Comparison of ENCODE assay signal across 23 mouse cellular contexts in genomic region chr10:41820401-41820800, GRCm38 (mm10). TPM values are rescaled to one million over a fixed set of nuclear protein-coding genes. Genes with fewer than 3 reads are reported as not detected.
DNase-seq lines count a peak whose midpoint lies in the region; ATAC-seq and TF ChIP-seq lines count a peak whose summit lies in the region.
"Had no signal": no experiment of that assay in that cellular context is flagged by ENCODE, and none has a peak within 500 bp of the region (broad histone marks: within the 10 kb centered on the region; RNA-seq: fewer than 3 reads in every experiment).

No protein-coding gene starts in this region.

- no peaks in the 10 kb centered on the region for H3K4me1 ChIP-seq in heart, embryonic 10.5 days
- peaks cover 3% of the 10 kb centered on the region; the same call in 1 of the 2 replicates for H3K4me1 ChIP-seq in heart, embryonic 11.5 days (ENCODE audit: control insufficient read depth, insufficient read depth, low read length)
- no peaks in the 10 kb centered on the region for H3K4me1 ChIP-seq in midbrain, embryonic 11.5 days (ENCODE audit: control insufficient read depth, insufficient read depth, low read length)
- H3K4me1 ChIP-seq in midbrain, postnatal 0 days (ENCODE audit: insufficient read depth, low read length): no peaks in the 10 kb centered on the region
- peaks cover 14% of the 10 kb centered on the region; the same call in 1 of the 2 replicates for H3K4me1 ChIP-seq in small intestine, adult 2 months (ENCODE audit: control insufficient read depth, insufficient read depth, insufficient read length, low read length)
- H3K4me1 ChIP-seq: embryonic facial prominence, embryonic 13.5 days; embryonic facial prominence, embryonic 15.5 days; forebrain, embryonic 10.5 days; forebrain, embryonic 12.5 days had no signal

- TF ChIP-seq POLR2A in small intestine, adult 2 months (IDR thresholded peaks at IDR 0.05; ENCODE audit: low read depth, low read length): no peak

- 89% methylated on average over 5 of the region's 5 CpGs for WGBS in heart, embryonic 10.5 days
- WGBS in heart, embryonic 11.5 days (ENCODE audit: insufficient replicate concordance): 91% methylated on average over 5 of the region's 5 CpGs
- WGBS in midbrain, embryonic 11.5 days: 91% methylated on average over 5 of the region's 5 CpGs
- 96% methylated on average over 5 of the region's 5 CpGs for WGBS in midbrain, postnatal 0 days
- 93% methylated on average over 5 of the region's 5 CpGs for WGBS in small intestine, adult 2 months

- no peak overlapping the region for H3K4me3 ChIP-seq in heart, embryonic 10.5 days
- H3K4me3 ChIP-seq in heart, embryonic 11.5 days (ENCODE audit: low read depth, low read length): no peak overlapping the region
- no peak overlapping the region for H3K4me3 ChIP-seq in midbrain, embryonic 11.5 days (ENCODE audit: low read depth, low read length)
- no peak overlapping the region for H3K4me3 ChIP-seq in midbrain, postnatal 0 days (ENCODE audit: low read depth, low read length)
- no peak overlapping the region for H3K4me3 ChIP-seq in small intestine, adult 2 months (ENCODE audit: low read depth, low read length)
- H3K4me3 ChIP-seq: embryonic facial prominence, embryonic 13.5 days; embryonic facial prominence, embryonic 15.5 days; erythroblast, embryonic 14.5 days; forebrain, embryonic 10.5 days; forebrain, embryonic 12.5 days had no signal

- no peak for TF ChIP-seq CTCF in midbrain, postnatal 0 days (IDR thresholded peaks at IDR 0.05)
- no peak for TF ChIP-seq CTCF in small intestine, adult 2 months (IDR thresholded peaks at IDR 0.05; ENCODE audit: extremely low read depth, insufficient read length, insufficient replicate concordance, low read depth, low read length)

- no peak overlapping the region for H3K4me2 ChIP-seq in heart, embryonic 11.5 days
- H3K4me2 ChIP-seq in midbrain, embryonic 11.5 days: no peak overlapping the region
- no peak overlapping the region for H3K4me2 ChIP-seq in midbrain, postnatal 0 days (ENCODE audit: low read depth, low read length, poor library complexity, severe bottlenecking)
- H3K4me2 ChIP-seq: embryonic facial prominence, embryonic 13.5 days; embryonic facial prominence, embryonic 15.5 days; forebrain, embryonic 12.5 days had no signal

- H3K27ac ChIP-seq in heart, embryonic 10.5 days: no peak overlapping the region
- H3K27ac ChIP-seq in heart, embryonic 11.5 days (ENCODE audit: low read depth, low read length): no peak overlapping the region
- no peak overlapping the region for H3K27ac ChIP-seq in midbrain, embryonic 11.5 days (ENCODE audit: low read depth, low read length)
- no peak overlapping the region for H3K27ac ChIP-seq in midbrain, postnatal 0 days (ENCODE audit: low read depth, low read length)
- peak overlapping the region; percentile 48; the same call in 1 of the 2 replicates for H3K27ac ChIP-seq in small intestine, adult 2 months (ENCODE audit: insufficient read depth, low read depth, low read length)
- H3K27ac ChIP-seq: embryonic facial prominence, embryonic 13.5 days; embryonic facial prominence, embryonic 15.5 days; forebrain, embryonic 10.5 days; forebrain, embryonic 12.5 days had no signal

- H3K27me3 ChIP-seq in heart, embryonic 10.5 days (ENCODE audit: insufficient read depth, poor library complexity, severe bottlenecking): no peaks in the 10 kb centered on the region
- H3K27me3 ChIP-seq in heart, embryonic 11.5 days (ENCODE audit: control insufficient read depth, insufficient read depth, low read length): no peaks in the 10 kb centered on the region
- no peaks in the 10 kb centered on the region for H3K27me3 ChIP-seq in midbrain, embryonic 11.5 days (ENCODE audit: control insufficient read depth, insufficient read depth, low read length)
- no peaks in the 10 kb centered on the region for H3K27me3 ChIP-seq in midbrain, postnatal 0 days (ENCODE audit: insufficient read depth, low read length)
- H3K27me3 ChIP-seq in small intestine, adult 2 months (ENCODE audit: control insufficient read depth, insufficient read depth, low read length): no peaks in the 10 kb centered on the region
- H3K27me3 ChIP-seq: embryonic facial prominence, embryonic 13.5 days; embryonic facial prominence, embryonic 15.5 days; forebrain, embryonic 12.5 days had no signal

- no peaks in the 10 kb centered on the region for H3K9me3 ChIP-seq in heart, embryonic 10.5 days
- no peaks in the 10 kb centered on the region for H3K9me3 ChIP-seq in heart, embryonic 11.5 days (replicated peaks; ENCODE audit: control insufficient read depth, low read length)
- no peaks in the 10 kb centered on the region for H3K9me3 ChIP-seq in midbrain, embryonic 11.5 days (ENCODE audit: control insufficient read depth, low read length)
- no peaks in the 10 kb centered on the region for H3K9me3 ChIP-seq in midbrain, postnatal 0 days (ENCODE audit: low read length)
- H3K9me3 ChIP-seq: embryonic facial prominence, embryonic 13.5 days; embryonic facial prominence, embryonic 15.5 days; forebrain, embryonic 10.5 days; forebrain, embryonic 12.5 days had no signal

- no peaks in the 10 kb centered on the region for H3K36me3 ChIP-seq in heart, embryonic 10.5 days
- H3K36me3 ChIP-seq in heart, embryonic 11.5 days (ENCODE audit: control insufficient read depth, insufficient read depth, low read length): no peaks in the 10 kb centered on the region
- H3K36me3 ChIP-seq in midbrain, embryonic 11.5 days (ENCODE audit: control insufficient read depth, insufficient read depth, low read length): no peaks in the 10 kb centered on the region
- H3K36me3 ChIP-seq in midbrain, postnatal 0 days (ENCODE audit: insufficient read depth, low read length): no peaks in the 10 kb centered on the region
- H3K36me3 ChIP-seq in small intestine, adult 2 months (ENCODE audit: control insufficient read depth, insufficient read depth, low read length): no peaks in the 10 kb centered on the region
- H3K36me3 ChIP-seq: embryonic facial prominence, embryonic 13.5 days; embryonic facial prominence, embryonic 15.5 days; forebrain, embryonic 10.5 days; forebrain, embryonic 12.5 days had no signal

- DNase-seq in heart, adult 11 months: peak; percentile 82
- DNase-seq in heart, adult 8-10 months (ENCODE audit: low spot score): no peak
- DNase-seq in heart, embryonic 10.5 days (ENCODE audit: low spot score): peak; percentile 47
- peak; percentile 62 for DNase-seq in midbrain, embryonic 11.5 days (ENCODE audit: low spot score, missing footprints)
- DNase-seq in midbrain, postnatal 0 days (ENCODE audit: low spot score): no peak
- DNase-seq in kidney, postnatal 10 days: no peak
- DNase-seq: adrenal gland, adult 2 months; adrenal gland, postnatal 10 days; adrenal gland, postnatal 25 days; cerebellum, adult 11 months; cerebellum, adult 18-20 months; cerebellum, adult 8-10 months; cerebellum, adult 9-11 months; cerebellum, postnatal 36 days; embryo, embryonic 11 days had no signal

- ATAC-seq in heart, embryonic 11.5 days (replicated peaks; ENCODE audit: insufficient number of reproducible peaks, low FRiP score, low TSS enrichment): no peak
- ATAC-seq in midbrain, embryonic 11.5 days (ENCODE audit: low FRiP score): no peak
- ATAC-seq in midbrain, postnatal 0 days (ENCODE audit: low FRiP score): no peak
- ATAC-seq: forebrain, embryonic 14.5 days had no signal

- H3K9ac ChIP-seq in heart, embryonic 11.5 days (ENCODE audit: low read depth, low read length): no peak overlapping the region
- H3K9ac ChIP-seq in midbrain, embryonic 11.5 days (ENCODE audit: low read length): no peak overlapping the region
- H3K9ac ChIP-seq in midbrain, postnatal 0 days (replicated peaks; ENCODE audit: low read length, poor library complexity, severe bottlenecking): no peak overlapping the region
- H3K9ac ChIP-seq: embryonic facial prominence, embryonic 13.5 days; embryonic facial prominence, embryonic 15.5 days; forebrain, embryonic 12.5 days had no signal

RNA-seq across cellular contexts. Expression of gene Sesn1, which starts 10.7 kb away (rescaled TPM):
- total RNA-seq in heart, adult 8-10 months (2022): 100 to 1,000 TPM in 2 of 4 experiments, 10 to 100 TPM in 2; 87.8 to 136 (median 109) TPM
- polyA plus RNA-seq in heart, embryonic 10.5 days (2016; fragmentation: Nextera tagmentation; extraction: Ambion mirVana): 18.9 and 20.6 TPM in 2 replicates
- polyA plus RNA-seq in heart, embryonic 11.5 days (2014; fragmentation: Nextera tagmentation; extraction: Ambion mirVana): 23.1 and 26.3 TPM in 2 replicates
- 22.2 and 26.8 TPM in 2 replicates for polyA plus RNA-seq in midbrain, embryonic 11.5 days (2014; fragmentation: Nextera tagmentation; extraction: Ambion mirVana)
- total RNA-seq in midbrain, postnatal 0 days (2014; rRNA removed): 38.4 and 42.5 TPM in 2 replicates
- 30.6 and 31.3 TPM in 2 replicates for polyA plus RNA-seq in midbrain, postnatal 0 days (2015; fragmentation: Nextera tagmentation; extraction: Ambion mirVana)
- polyA plus RNA-seq in small intestine, adult 2 months (2012; rRNA removed): 20.7 and 55.4 TPM in 2 replicates

RNA-seq across cellular contexts. Expression of gene Cep57l1, which starts 10.7 kb away (rescaled TPM):
- 1 to 10 TPM; 2.1 to 4.3 (median 3.0) TPM for total RNA-seq in heart, adult 8-10 months (2022)
- 22.1 and 23.6 TPM in 2 replicates for polyA plus RNA-seq in heart, embryonic 10.5 days (2016; fragmentation: Nextera tagmentation; extraction: Ambion mirVana)
- 19.4 and 22.8 TPM in 2 replicates for polyA plus RNA-seq in heart, embryonic 11.5 days (2014; fragmentation: Nextera tagmentation; extraction: Ambion mirVana)
- 21.6 and 26.4 TPM in 2 replicates for polyA plus RNA-seq in midbrain, embryonic 11.5 days (2014; fragmentation: Nextera tagmentation; extraction: Ambion mirVana)
- 9.0 and 13.7 TPM in 2 replicates for total RNA-seq in midbrain, postnatal 0 days (2014; rRNA removed)
- polyA plus RNA-seq in midbrain, postnatal 0 days (2015; fragmentation: Nextera tagmentation; extraction: Ambion mirVana): 8.1 and 8.4 TPM in 2 replicates
- 0.13 and 0.52 TPM in 2 replicates for polyA plus RNA-seq in small intestine, adult 2 months (2012; rRNA removed)

Comparison
In these comparisons a context has a peak if more than half of its experiments do, and no peak if none do; other contexts are left out.
1. DNase-seq: peak in heart, adult 11 months (single experiment), heart, embryonic 10.5 days (single experiment) and midbrain, embryonic 11.5 days (single experiment); none in heart, adult 8-10 months (single experiment), midbrain, postnatal 0 days (single experiment) and kidney, postnatal 10 days (single experiment).